Mouse (Mus musculus) forebrain, postnatal 0 days (tissue): Measurements from ENCODE around the gene Ccdc154. TPM values are rescaled to one million over a fixed set of nuclear protein-coding genes. Genes with fewer than 3 reads are reported as not detected.

Experiments
- ATAC-seq: fragments of 200-750 bp; cut with Nextera tagmentation; 2 replicates; pipeline ENCODE4 v1.8.0; 2017; ENCODE audit warnings: mild to moderate bottlenecking, moderate library complexity
- DNase-seq: peaks from one replicate; pipeline ENCODE4 v3.0.0-alpha.2; 2015
- H3K27ac ChIP-seq: fragments of 300-500 bp; sonication (generic); 2 replicates; pipeline ENCODE4 v1.5.1; 2014; ENCODE audit warnings: low read depth, mild to moderate bottlenecking, antibody characterized with exemption, low read length, moderate library complexity, mixed read lengths
- H3K27me3 ChIP-seq: fragments of 300-500 bp; sonication (generic); 2 replicates; pipeline ENCODE4 v1.6.1; 2014; ENCODE audit warnings: mild to moderate bottlenecking, low read length, mixed read lengths; ENCODE audit not compliant: insufficient read depth
- H3K36me3 ChIP-seq: fragments of 300-500 bp; sonication (generic); 2 replicates; pipeline ENCODE4 v1.6.1; 2014; ENCODE audit warnings: mild to moderate bottlenecking, moderate library complexity; ENCODE audit not compliant: insufficient read depth
- H3K4me1 ChIP-seq: fragments of 300-500 bp; sonication (generic); 2 replicates; pipeline ENCODE4 v1.6.1; 2014; ENCODE audit warnings: antibody characterized with exemption; ENCODE audit not compliant: insufficient read depth
- H3K4me2 ChIP-seq: fragments of 300-500 bp; sonication (generic); 2 replicates; pipeline ENCODE4 v1.6.1; 2014; ENCODE audit warnings: low read depth, mild to moderate bottlenecking, moderate library complexity
- H3K4me3 ChIP-seq: fragments of 300-500 bp; sonication (generic); 2 replicates; pipeline ENCODE4 v1.5.1; 2014; ENCODE audit warnings: low read depth, low read length, mixed read lengths
- H3K9ac ChIP-seq: fragments of 300-500 bp; sonication (generic); 2 replicates; pipeline ENCODE4 v1.6.1; 2014; ENCODE audit warnings: mild to moderate bottlenecking
- H3K9me3 ChIP-seq: fragments of 300-500 bp; sonication (generic); 2 replicates; pipeline ENCODE4 v1.6.1; 2016; ENCODE audit warnings: low read length
- CTCF ChIP-seq: sonication (generic); IDR thresholded peaks from 2 replicates; pipeline ENCODE4 v1.5.1; 2016; ENCODE audit warnings: antibody characterized with exemption, control low read depth, low read depth
- WGBS: fragments of 180-500 bp; shearing (Covaris S2); extraction: QIAGEN DNeasy Blood & Tissue Kit; methylation state at CpG from one replicate; pipeline ENCODE4 v1.1.7; 2014; 5-methylcytosine and 5-hydroxymethylcytosine counted together
- polyA plus RNA-seq: library from polyadenylated mRNA; unstranded; fragments of >200 nt; fragmentation: Nextera tagmentation; extraction: Ambion mirVana; gene quantifications from 2 replicates; pipeline ENCODE4 v1.2.1, GENCODE M21; 2015
- total RNA-seq: library from RNA; depleted of rRNA; stranded (reverse); fragments of >200 nt; gene quantifications from 2 replicates; pipeline ENCODE4 v1.2.3, GENCODE M21; 2014

The Ccdc154 gene
- total and polyA plus RNA-seq, 2 experiments from 2014 or later, result 0.05 TPM; not detected in 1

GRCm38 (mm10) chr17:25184129-25184691 is 21.9 kb downstream of the Ccdc154 start, which contains the start of gene BC003965:
TSS of gene BC003965 (plus strand) at chr17:25184554.
- peak within 1 kb of the TSS; percentile 95 for H3K27ac ChIP-seq
- no peak for TF ChIP-seq CTCF
- no peaks in the 10 kb centered on the region for H3K9me3 ChIP-seq
- no peaks in the 10 kb centered on the region for H3K36me3 ChIP-seq
- WGBS, result under 1% methylated on average over 50 of the region's 50 CpGs
- H3K27me3 ChIP-seq, result no peaks in the 10 kb centered on the region
- DNase-seq (peak; percentile 99), ATAC-seq (peak; percentile 93)
- H3K9ac ChIP-seq, result peak within 1 kb of the TSS; percentile 85
- H3K4me2 ChIP-seq, result peak within 1 kb of the TSS; percentile 91
- peak within 1 kb of the TSS; percentile 85 for H3K4me3 ChIP-seq
- H3K4me1 ChIP-seq, result peaks cover 4% of the 10 kb centered on the region

GRCm38 (mm10) chr17:25184961-25185360 is 22.7 kb downstream of the Ccdc154 start:
- DNase-seq, result no peak
- Histone ChIP-seq H3K27me3 (no peaks in the 10 kb centered on the region), H3K4me3 (peak overlapping the region; percentile 85), H3K27ac (peak overlapping the region; percentile 57; the same call in 1 of the 2 replicates), H3K9ac (peak overlapping the region; percentile 85), H3K9me3 (no peaks in the 10 kb centered on the region), H3K4me1 (peaks cover 10% of the 10 kb centered on the region), H3K36me3 (no peaks in the 10 kb centered on the region), H3K4me2 (peak overlapping the region; percentile 91)
- no peak for TF ChIP-seq CTCF
- ATAC-seq, result no peak; the same call in 1 of the 2 replicates
- 8% methylated on average over 17 of the region's 17 CpGs for WGBS

- no peaks in the 10 kb centered on the region for H3K27me3 ChIP-seq
- DNase-seq, result no peak
- no peak for TF ChIP-seq CTCF
- 6% methylated on average over 11 of the region's 11 CpGs for WGBS
- H3K9me3 ChIP-seq, result no peaks in the 10 kb centered on the region
- H3K4me3 ChIP-seq, result peak overlapping the region; percentile 96
- H3K27ac ChIP-seq, result peak overlapping the region; percentile 70
- H3K9ac ChIP-seq, result peak overlapping the region; percentile 84
- H3K4me2 ChIP-seq, result peak overlapping the region; percentile 91
- 0 out of 2 replicates have a peak, but pooled peaks cover 9% of the 10 kb centered on the region for H3K36me3 ChIP-seq
- peaks cover 10% of the 10 kb centered on the region for H3K4me1 ChIP-seq
- ATAC-seq, result no peak
Observed at GRCm38 (mm10) chr17:25187784-25188149, 25.5 kb downstream of the Ccdc154 start.

GRCm38 (mm10) chr17:25188150-25189031 is 26.1 kb downstream of the Ccdc154 start, which contains the start of gene Unkl:
TSS of gene Unkl (plus strand) at chr17:25188397.
- peak; percentile 81 for DNase-seq
- Histone ChIP-seq H3K4me2 (peak within 1 kb of the TSS; percentile 91), H3K4me1 (peaks cover 8% of the 10 kb centered on the region), H3K4me3 (peak within 1 kb of the TSS; percentile 96), H3K36me3 (peaks cover 15% of the 10 kb centered on the region; the same call in 1 of the 2 replicates), H3K9me3 (no peaks in the 10 kb centered on the region), H3K27me3 (no peaks in the 10 kb centered on the region), H3K9ac (peak within 1 kb of the TSS; percentile 84), H3K27ac (peak within 1 kb of the TSS; percentile 70)
- WGBS, result under 1% methylated on average over 76 of the region's 104 CpGs
- ATAC-seq, result peak; percentile 10; the same call in 1 of the 2 replicates
- TF ChIP-seq CTCF, result no peak

- peak overlapping the region; percentile 96 for H3K4me3 ChIP-seq
- peak overlapping the region; percentile 70; the same call in 1 of the 2 replicates for H3K27ac ChIP-seq
- 2% methylated on average over 16 of the region's 16 CpGs for WGBS
Observed at GRCm38 (mm10) chr17:25189091-25189490, 26.8 kb downstream of the Ccdc154 start.

GRCm38 (mm10) chr17:25202401-25202800 is 40.1 kb downstream of the Ccdc154 start:
- Histone ChIP-seq H3K36me3 (peaks cover 61% of the 10 kb centered on the region), H3K4me2 (no peak overlapping the region), H3K4me1 (no peaks in the 10 kb centered on the region), H3K27me3 (no peaks in the 10 kb centered on the region), H3K27ac (no peak overlapping the region), H3K4me3 (no peak overlapping the region), H3K9ac (no peak overlapping the region), H3K9me3 (no peaks in the 10 kb centered on the region)
- DNase-seq (no peak), ATAC-seq (no peak)
- no peak for TF ChIP-seq CTCF
- 93% methylated on average over 4 of the region's 4 CpGs for WGBS

More at GRCm38 (mm10) chr17:25189091-25189490, 26.8 kb downstream of the Ccdc154 start:
- Histone ChIP-seq H3K36me3 (peaks cover 22% of the 10 kb centered on the region), H3K27me3 (no peaks in the 10 kb centered on the region), H3K4me2 (peak overlapping the region; percentile 91), H3K9ac (peak overlapping the region; percentile 84), H3K9me3 (no peaks in the 10 kb centered on the region), H3K4me1 (peaks cover 7% of the 10 kb centered on the region)
- DNase-seq (no peak), ATAC-seq (no peak)
- TF ChIP-seq CTCF, result no peak
